Mouse (Mus musculus): Measurements from ENCODE around the gene 4930507D05Rik.
"Not testable (repeated sequence)": the region's sequence is repeated elsewhere in the genome, so short reads cannot be mapped to it uniquely, and the experiment has no call there.

The 4930507D05Rik gene

DNA sequence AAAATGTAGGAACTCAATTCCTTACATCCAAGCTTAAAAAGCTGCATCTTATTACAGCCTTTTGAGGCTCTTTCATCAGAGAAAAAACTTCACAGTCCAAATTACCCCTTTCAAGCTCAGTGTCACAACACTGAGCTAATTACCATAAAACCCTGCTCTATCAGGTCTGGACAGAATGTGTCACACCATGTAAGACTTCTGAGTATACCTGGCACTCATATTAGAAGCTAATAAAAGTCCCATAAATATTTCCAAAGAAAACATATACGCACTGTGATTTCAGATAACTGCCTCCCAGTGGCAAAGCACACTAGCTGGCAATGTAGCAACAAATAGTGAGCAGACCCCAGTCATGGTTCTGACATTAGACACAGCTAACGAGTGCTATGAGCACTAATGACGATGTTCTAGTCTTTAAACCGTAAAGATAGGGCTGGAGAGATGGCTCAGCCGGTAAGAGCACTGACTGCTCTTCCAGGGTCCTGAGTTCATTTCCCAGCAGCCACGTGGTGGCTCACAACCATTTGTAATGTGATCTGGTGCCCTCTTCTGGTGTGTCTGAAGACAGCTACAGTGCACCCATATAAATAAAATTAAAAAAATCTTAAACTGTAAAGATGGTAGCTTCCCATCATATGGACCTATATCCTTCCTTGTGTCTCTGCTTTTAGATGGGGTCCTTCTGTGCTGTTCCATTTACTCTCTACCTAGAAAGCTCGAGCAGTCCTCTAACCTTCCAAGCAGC is 32.0 kb downstream of the 4930507D05Rik start:
- DNase-seq, result no peak

DNA sequence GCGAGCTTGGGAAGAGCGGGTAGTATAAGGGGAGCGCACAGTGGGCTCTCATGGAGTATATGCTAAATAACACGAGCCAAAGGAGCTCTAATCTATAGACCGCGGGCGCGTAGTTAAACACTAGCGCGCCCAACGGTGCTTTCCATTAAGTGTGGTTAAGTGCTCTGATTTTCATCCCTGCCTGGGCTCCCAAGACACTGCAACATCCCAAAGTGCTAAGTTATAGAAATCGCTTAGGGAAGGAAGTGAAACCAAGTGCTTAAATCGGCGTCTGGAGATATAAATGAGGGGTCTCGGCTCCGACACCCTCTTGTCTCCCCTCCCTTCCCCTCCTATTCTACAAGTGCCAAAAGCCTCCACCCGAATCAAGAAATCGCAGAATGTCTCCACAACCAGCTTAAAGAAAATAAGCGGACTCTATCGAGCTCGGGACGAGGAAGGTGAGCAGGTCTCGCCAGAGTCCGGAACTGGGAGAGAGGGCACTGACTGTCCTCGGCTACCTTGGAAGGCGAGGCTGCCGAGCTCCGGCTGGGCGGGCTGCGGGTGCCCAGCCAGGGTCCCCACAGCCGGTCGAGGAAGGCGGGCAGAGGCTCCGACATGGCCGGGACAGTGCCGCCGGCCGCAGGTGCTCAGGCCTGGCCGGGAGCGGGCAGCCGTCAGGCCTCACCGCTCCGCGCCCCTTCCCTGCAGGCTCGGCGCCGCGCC is 36.7 kb downstream of the 4930507D05Rik start:
- DNase-seq, result peak in 1 of 2 experiments; percentile 27

DNA sequence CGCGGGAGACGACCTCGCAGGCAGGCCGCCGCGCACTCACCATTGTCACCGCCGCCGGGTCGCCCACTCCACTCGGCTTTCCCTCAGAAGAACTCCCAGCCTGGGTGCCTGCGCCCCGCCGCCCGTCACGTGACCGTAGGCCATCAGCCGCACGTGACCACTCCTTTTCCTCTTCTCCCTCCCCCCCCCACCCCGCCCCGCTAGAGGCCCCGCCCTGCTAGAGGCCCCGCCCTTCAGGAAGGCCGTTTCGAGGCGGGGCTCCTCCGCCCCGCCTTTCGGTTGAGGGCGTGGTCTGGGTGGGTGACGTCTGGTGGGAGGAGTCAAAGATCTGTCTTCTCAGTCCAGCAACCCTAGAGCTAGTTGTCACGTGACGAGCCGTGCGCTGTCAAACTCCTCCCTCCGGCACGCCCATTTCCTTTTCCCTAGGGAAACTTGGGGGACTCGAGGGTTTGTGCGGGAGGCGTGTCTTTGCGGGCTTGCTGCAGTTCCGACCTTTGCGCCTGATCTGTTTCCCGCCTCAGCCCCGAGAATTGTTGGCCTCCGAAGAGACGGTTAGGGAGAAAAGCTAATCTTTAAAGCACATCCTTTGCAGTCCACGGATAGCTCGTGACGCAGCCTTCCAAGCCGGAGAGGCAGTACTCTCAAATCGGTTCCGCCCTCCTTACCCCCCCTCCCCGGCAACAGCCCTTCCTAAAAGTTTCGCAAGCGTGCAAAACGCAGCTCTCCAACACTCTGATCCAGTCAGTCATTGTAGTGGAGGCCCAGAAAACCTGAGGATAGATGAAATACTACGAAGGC is 37.5 kb downstream of the 4930507D05Rik start, which contains the start of gene Vps26a:
Gene Vps26a (minus strand): TSS at position 188 of the 798 bp plus-strand sequence.
- DNase-seq, result peak; percentile 98

DNA sequence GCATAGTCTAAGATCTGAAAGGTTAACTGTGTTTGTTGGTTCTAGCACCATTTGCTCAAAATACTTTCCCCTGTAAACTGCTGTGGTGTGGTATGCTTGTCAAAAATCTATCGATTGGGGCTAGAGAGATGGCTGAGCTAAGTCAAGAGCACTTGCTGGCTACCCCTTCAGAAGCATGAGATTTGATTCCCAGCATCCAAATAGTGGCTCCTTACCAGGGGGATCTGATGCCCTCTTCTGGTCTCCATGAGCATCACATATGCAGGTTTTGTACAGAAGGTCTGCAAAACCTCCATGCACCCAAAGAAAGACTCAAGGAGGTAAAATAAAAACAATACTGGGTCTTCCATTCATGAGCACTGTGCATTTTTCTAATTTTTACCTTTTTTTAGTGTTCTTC is 39.0 kb downstream of the 4930507D05Rik start:
- DNase-seq, result peak; percentile 44 to 68

DNA sequence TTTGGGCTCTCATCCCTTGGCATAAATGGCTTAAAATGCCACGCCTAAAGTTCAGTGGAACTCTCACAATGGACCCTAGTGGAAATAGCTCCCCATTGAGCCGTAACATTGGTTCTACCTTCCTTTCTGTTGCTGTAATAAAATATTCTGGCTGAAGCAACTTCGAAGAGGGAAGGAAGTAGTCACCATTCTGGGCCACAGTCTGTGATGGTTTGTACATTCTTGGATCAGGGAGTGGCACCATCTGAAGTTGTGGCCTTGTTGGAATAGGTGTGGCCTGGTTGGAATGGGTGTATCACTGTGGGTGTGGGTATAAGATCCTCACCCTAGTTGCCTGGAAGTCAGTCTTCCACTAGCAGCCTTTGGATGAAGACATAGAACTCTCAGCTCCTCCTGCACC is 42.4 kb downstream of the 4930507D05Rik start:
- DNase-seq, result not testable (repeated sequence)

- DNase-seq, result peak; percentile 57 to 65
Observed at GRCm38 (mm10) chr10:62500088-62500915, 51.0 kb downstream of the 4930507D05Rik start.

Data from cerebellum, postnatal 25 days (tissue).